Mouse (Mus musculus) fibroblast of lung, adult 2 months (primary cell): ENCODE data around the gene Retnla.
"Not testable (repeated sequence)": the region's sequence is repeated elsewhere in the genome, so short reads cannot be mapped to it uniquely, and the experiment has no call there.

ENCODE experiments used
- DNase-seq: peaks from one replicate; pipeline ENCODE4 v3.0.0-alpha.2; 2011; ENCODE audit warnings: low read depth

The Retnla gene

DNA sequence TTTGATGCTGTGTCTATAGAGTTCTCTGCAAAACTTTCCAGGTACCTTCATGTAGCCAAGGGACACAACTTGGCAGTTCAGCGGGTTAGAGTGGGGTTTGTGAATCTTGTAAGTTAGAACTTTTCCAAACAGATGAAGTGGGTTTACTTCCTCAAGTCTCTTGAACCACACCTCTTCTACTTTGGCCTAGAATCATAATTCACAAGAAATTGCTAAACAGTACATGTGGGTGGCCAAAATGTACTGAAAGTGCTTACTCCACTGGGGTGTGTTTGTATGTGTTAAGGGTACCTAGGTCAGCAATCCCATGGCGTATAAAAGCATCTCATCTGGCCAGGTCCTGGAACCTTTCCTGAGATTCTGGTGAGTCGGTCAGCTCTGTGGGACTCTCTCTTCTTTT lies at the start of gene Retnla:
Gene Retnla (plus strand): TSS at position 286 of the 400 bp plus-strand sequence.
- no peak for DNase-seq

DNA sequence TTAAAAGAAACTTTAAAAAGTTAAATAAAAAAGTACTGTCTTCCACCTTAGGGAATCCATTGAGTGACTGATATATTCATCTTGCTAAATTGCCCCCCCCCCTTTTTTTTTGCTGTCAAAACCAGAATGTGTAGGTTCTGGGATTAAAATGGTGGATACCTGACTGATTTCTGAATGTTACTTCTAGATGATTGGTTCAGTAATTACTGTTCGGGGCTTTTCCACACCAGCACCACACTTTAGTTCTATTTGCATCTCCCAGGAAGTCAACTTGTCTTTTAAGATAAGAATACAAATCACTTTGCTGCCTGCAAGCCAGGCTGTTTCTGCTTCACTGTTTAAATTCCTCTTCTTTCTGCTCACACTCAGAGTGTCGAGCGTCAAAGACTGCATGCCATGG lies 44.1 kb upstream of the Retnla start:
- DNase-seq: no peak

DNA sequence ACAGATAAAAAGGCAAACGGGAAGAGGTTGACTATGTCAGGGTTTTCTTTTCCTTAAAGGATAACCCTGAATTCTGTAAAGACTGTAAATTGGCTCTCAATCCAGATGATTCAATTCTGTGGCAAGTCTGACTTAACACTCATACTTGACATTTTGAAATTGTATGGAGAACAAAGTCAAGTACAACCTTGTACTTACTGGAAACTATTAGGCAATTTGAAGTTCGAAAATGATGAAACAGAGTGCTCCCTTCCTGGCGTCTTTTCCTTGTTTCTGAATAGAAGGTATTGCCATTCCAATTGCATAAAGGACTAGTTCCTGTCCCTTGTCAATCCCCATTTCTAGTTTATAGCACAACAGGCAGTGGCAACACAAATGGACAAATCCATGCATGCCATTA lies 42.9 kb upstream of the Retnla start:
- peak; percentile 26 for DNase-seq

DNA sequence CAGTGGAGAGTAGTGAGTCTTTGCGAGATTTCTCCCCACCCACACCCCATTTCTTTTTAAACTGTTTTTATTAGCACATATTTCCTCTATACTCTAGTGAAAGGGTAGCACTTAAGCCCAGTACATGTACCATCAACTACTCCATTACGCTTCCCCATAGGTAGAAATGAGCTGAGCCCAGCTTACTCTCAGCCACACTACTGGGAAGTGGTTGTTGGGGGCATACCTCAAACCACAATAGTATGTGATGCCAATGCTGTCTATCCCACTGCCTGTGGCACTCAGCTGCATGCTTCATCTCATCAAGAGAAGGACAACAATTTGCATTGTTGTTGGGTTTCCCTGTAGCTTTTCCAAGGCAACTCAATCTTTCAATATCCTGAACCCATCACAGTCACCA lies 41.4 kb upstream of the Retnla start:
- no peak for DNase-seq

DNA sequence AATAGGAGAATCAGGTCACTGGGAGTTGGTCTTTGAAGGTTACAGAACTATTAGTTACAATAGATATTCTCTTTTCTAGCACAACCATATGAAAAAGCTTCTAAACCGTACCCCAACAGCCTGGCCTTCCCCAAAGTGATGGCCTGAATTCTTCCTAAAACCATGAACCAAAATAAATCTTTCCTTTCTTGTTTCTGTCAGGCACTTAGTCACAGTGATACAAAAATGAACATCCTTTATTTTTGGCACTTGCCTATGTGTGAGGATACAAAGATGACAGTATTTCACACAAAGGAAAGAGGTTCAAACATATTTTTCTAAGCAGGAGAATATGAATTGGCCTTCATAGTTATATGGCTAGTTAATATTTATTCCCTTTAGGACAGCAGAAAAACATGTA lies 36.9 kb upstream of the Retnla start:
- no peak for DNase-seq

DNA sequence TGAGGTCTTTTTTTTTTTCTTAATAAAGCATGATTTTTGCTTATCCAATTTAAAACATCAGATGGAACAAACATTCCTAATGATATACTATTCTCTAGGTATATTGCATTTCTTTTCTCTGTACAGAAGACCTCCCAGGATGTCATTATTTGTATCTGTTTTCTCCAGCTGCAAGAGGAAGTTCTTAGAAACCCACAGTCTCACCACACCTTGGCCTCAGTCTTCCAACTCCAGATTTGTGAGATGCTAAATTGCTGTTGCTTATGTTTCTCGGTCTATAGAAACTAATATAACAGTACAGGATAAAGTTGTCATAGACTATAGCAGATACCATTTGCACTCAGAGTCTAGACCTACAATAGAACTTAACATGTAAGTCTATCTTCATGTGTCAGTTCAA lies 35.8 kb upstream of the Retnla start:
- DNase-seq: no peak

DNA sequence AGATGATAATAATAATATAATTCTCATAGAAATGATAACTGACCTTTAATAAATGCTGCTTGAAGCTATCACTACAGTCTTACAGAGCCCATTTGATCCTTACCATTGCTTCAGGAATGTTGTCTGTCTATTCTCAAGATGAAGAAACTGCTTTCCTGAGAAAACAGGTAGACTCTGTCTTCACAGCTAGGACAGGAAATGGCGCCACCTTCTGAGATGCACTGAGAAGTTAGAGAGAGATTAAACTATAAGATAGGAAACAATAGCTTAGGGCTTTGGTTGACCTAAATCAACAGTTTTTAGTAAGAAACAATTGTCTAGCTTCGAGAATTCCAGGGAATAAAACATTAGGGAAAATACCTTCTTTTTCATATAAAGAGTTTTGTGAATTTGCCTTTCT lies 33.0 kb upstream of the Retnla start:
- no peak for DNase-seq

DNA sequence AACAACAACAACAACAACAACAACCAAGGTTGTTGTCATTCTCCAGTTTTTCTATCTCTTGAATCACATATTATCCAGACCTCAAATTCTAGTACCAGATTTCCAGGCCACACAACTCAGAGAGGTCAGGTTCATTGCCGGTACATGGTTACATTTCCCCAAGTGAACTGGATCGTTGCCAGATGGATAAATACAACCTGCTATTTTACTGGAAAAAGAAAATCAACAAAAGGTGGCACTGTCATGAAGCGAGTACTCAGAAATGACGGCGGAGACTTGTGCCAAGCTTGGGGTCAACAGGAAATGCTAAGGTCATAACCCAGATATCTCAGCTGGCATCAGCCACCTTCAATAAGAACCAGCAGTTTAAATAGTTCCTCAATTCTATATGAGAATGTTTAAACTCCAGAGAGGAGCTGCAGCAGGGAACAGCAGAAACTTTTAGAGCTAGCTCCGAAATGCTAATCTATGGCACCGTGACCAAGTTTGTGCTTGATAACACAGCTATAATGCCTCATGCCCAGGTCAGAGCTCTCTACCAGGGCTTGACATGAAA lies 30.4 kb upstream of the Retnla start:
- DNase-seq: no peak

DNA sequence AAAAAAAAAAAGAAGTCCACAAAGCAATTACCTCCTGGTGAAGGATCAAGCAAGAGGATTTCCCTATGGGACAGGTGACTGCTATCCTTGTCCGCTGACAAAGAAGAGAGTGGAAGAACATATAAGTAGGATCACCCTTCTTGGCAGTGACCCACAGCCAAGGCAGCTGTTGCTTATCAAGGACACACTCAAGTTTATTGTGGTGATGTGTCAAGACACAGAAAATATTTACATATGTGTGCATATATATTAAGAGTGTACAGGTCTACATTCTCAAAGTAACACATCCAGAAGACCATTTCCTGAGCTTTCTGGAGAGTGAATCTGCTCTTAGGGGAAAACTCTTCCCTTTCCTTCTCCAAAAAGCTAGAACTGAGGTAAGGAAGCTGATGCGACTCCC lies 25.7 kb upstream of the Retnla start, which contains the start of gene Retnlb:
Gene Retnlb (plus strand): TSS at position 162 of the 400 bp plus-strand sequence.
- no peak for DNase-seq

DNA sequence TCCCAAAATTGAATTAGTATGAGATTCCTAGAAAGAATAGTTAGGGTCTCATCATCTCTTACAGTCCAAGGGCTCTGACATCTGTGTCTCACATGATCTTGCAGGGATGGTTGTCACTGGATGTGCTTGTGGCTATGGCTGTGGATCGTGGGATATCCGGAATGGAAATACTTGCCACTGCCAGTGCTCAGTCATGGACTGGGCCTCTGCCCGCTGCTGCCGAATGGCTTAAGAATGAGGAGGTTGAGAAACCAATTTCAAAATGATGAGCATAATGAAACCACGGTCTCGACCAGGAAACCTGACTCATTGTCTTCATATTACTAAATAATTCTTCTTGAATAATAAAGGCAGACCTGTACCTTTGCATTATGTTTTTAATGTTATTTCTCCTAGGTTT lies 23.8 kb upstream of the Retnla start:
- DNase-seq: peak; percentile 25

DNA sequence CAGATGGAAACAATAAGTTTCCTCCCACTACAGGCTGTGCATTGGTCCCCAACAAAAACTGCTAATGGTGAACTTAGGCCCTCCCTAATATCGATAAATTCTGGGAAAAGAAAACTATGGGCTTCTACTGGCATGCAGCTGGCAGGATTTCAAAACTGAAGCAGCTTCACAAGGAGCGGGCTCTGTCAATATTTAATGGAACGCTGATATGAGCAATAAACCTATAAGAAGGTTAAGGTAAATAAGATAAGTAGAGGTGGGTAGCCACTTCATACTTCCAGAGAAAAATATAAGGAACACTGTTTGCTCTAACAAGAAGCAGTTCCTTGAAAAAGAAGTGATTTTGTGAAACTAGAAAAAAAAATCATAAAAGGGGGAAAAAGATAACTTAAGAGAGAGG lies 15.9 kb upstream of the Retnla start:
- DNase-seq: no peak

DNA sequence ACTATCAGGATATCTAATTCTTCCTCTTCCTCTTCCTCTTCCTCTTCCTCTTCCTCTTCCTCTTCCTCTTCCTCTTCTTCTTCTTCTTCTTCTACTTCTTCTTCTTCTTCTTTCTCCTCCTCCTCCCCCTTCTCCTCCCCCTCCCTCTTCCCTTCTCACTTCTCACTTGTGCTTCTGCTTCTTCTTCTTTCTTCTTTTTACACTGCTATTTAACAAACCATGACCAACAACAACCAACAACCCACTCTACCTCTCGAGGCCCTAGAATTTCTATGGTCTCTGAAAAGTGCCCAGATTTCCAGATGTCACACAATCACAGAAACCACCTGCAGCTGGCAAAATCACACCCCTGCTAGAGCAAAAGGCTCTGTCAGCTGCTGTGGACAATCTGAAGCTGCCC lies 14.7 kb upstream of the Retnla start:
- no peak for DNase-seq

DNA sequence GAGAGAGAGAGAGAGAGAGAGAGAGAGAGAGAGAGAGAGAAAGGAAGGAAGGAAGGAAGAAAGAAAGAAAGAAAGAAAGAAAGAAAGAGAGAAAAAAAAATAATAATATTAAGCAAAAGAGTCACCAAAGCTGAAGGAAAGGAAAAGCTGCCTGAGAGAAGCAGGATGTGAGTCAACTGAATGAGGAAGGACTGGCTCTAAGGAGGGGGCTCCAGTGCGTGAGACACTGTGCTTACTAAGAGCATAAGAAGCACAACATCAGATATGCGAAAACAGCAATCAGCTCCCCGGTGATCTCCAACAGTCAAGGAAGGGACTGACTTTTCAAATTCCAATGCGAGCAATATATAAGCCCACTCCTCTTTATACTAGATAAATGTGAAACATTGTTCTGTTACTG lies 13.3 kb upstream of the Retnla start:
- DNase-seq: no peak

DNA sequence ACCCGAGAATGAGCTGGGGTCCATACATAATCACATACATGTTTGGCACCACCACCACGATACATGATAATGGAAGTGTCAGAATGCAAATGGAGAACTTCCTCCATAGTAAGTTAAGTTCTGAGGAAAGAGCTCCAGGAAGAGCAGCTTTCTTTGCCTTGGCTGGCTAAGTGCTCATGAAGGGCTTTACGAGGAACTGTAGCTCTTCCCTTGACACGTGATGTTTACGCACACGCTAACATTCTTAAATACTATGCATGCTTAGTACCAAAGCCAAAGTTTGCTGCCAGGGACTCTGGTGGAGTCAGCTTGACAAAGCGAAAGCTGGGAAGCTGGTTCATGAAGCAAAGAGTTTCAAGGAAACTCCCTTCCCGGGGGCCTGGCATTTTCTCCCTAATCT lies 10.3 kb upstream of the Retnla start:
- DNase-seq: no peak

DNA sequence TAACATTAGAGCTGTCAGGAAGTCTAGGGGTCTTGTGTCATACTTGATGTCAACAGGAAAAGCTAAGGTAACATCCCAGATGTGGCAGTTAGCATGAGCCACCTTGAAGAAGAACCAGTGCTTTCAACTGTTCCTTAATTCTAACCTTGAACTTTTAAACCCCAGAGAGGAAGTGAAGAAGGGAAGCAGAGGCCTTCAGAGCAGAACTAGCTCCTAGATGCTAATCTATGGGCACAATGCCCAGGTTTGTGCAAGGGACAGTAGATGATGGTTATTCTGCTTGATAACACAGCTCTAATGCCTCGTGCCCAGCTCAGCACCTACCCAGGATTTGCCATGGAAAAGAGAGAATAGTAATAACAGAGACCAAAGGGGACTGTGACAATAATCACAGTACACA lies 8.7 kb upstream of the Retnla start:
- DNase-seq: not testable (repeated sequence)

DNA sequence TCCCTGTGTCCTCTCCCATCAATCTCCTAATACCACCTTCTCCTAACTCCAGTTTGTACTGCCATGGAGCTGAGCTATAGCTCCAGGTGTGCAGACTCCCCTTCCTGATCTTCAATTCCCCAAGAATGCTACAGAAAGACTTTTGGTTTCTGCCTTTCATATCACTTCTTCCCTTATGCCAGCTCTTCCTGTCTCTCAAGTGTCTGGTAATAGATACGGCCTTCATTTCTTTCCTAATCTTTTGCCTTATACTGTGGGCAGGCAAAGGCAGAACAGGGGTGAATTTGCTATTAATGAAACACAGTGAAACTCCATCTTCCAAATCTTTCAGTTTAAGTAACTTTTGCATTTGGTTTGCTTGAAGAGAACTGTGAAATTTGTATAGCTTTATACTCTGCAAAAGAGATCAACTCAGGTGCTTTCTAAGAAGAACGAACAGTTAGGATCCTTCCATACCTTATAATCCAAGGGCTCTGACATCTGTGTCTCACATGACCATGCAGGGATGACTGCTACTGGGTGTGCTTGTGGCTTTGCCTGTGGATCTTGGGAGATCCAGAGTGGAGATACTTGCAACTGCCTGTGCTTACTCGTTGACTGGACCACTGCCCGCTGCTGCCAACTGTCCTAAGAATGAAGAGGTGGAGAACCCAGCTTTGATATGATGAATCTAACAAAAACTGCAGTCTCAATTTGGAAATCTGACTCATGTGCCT lies 1.5 kb downstream of the Retnla start:
- DNase-seq: no peak

DNA sequence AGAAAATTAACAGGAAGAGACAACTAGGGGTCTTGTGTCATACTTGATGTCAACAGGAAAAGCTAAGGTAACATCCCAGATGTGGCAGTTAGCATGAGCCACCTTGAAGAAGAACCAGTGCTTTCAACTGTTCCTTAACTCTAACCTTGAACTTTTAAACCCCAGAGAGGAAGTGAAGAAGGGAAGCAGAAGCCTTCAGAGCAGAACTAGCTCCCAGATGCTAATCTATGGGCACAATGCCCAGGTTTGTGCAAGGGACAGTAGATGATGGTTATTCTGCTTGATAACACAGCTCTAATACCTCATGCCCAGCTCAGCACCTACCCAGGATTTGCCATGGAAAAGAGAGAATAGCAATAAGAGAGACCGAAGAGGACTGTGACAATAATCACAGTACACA lies 22.7 kb downstream of the Retnla start:
- DNase-seq: not testable (repeated sequence)

DNA sequence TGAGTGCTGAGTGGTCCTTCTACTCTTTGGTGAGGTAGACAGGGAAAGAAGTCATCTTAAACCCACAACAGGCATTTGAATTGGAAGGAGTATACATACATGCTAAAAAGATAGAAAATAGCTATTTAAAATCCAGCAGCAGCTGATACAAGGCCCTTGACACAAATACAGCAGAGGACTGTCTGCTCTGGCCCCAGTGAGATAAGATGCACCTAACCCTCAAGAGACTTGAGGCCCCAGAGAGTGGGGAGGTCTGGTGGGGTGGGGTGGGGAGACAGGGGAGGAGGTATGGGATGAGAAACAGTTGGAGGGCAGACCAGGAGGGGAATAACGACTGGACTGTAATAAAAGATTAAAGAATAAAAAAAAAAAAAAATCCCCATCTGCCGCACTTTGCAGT lies 25.3 kb downstream of the Retnla start:
- no peak for DNase-seq

DNA sequence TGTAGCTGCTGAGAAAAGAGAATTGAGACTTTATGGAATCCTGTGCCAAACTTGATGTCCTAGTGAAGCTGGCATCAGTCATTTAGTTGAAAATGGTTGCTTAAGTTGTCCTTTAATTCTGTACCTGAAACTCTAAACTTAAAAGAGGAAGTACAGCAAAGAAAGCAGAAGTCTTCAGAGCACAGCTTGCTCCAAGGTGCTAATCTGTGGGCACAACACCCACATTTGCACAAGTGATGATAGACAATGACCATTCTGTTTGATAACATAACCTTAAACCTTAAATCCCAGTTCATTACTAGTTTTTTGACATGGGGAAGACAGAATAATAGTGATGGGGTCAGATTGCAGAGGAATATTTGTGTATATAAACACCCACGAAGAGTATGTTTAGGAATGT lies 26.3 kb downstream of the Retnla start:
- DNase-seq: no peak

DNA sequence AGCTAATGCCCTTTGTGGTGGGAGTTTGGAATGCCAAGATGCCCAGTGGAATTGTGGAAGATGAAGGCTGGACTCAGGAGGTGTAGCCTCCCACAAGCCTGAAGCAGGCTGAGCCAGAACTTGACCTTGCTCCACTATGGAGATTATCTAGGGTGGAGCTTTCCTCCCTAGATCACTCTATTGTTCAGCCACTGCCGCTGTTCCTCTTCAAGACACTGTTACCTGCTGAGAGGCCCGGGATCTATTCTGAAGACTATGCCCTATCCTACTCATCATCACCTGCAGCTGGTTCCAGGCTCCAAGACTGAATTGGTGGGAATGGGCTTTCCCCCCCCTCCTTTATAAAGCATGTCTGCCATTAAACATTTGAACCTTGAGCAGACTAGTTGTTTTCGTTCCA lies 27.3 kb downstream of the Retnla start:
- no peak for DNase-seq

DNA sequence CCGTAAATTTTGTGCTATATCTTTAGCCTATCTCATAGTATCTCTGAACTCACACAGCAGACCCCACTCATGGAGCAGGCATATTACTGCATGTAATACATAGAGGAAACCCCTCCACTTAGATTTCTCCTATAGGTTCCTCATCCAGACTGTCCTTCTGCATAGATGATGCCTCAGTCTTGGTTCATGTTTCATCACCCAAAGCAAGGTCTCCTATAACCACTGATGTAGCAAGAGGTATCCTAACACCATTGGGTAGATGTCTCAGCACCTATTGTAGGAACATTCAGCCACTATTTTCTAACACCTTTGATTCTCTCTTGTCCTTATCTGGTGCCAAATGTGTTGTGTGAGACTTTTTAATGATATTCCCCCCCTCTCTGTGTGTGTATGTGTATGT lies 29.4 kb downstream of the Retnla start:
- no peak for DNase-seq

DNA sequence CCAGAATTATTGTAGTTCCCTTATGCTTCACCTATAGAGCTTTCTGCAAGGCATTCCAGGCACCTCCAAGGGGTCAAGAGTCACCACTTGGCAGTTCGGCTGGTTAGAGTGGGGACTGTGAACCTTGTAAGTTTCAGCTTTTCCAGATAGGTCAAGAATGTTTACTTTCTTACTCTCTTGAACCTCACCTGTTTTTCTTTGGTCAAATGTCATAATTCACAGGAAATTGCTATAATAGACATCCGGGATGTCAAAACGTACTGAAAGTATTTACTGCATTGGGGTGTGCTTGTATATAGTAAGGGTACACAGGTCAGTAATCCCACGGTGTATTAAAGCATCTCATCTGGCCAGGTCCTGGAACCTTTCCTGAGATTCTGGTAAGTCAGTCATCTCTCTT lies 30.0 kb downstream of the Retnla start, which contains the start of gene Retnlg:
Gene Retnlg (plus strand): TSS at position 301 of the 400 bp plus-strand sequence.
- DNase-seq: no peak

DNA sequence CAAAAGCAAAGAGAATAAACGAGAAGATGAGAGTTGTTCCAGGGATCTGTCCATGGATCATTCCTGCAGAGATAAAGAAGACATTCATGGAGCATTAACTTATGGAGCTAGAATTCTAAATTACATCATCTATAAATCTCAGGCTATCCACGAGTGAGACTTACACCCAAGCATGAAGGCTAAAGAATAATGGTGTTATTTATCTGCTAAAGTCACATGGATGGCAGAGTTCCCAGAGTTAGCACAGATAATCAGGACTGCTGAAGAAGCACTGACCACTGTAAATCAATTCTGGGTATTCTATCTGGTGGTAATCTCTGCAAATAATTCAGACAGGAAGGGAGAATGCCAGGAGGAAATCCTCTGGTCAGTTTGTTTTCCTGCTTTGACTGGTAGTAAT lies 48.4 kb downstream of the Retnla start:
- DNase-seq: no peak
